Mouse (Mus musculus): ENCODE data around the gene Galnt12. TPM values are rescaled to one million over a fixed set of nuclear protein-coding genes. Genes with fewer than 3 reads are reported as not detected.

Galnt12 gene
- polyA plus RNA-seq, 1 experiment from 2014 or later = 2.2 TPM

Other genes starting within 250 kb of the Galnt12 start
- 0.13 and 0.18 TPM in 2 replicates for gene Gabbr2, start 100.0 kb upstream of the Galnt12 start, polyA plus RNA-seq (2016; fragmentation: Nextera tagmentation; extraction: Ambion mirVana)
- gene Anks6, start 34.5 kb upstream of the Galnt12 start, polyA plus RNA-seq (2016; fragmentation: Nextera tagmentation; extraction: Ambion mirVana) = 1.8 and 2.0 TPM in 2 replicates
- gene Col15a1, start 116.3 kb downstream of the Galnt12 start, polyA plus RNA-seq (2016; fragmentation: Nextera tagmentation; extraction: Ambion mirVana) = 1.1 and 1.5 TPM in 2 replicates

Measured in heart, embryonic 10.5 days (tissue).